Mouse (Mus musculus) heart, postnatal 25 days (tissue): Measurements from ENCODE around the gene Senp5. TPM values are rescaled to one million over a fixed set of nuclear protein-coding genes. Genes with fewer than 3 reads are reported as not detected.

Experiments
- DNase-seq: peaks from one replicate; pipeline ENCODE4 v3.0.0; 2022; ENCODE audit warnings: low spot score
- intact Hi-C: fragments of 180-260 bp; cut with DNase I; formaldehyde crosslinking; loops from one replicate; pipeline ENCODE4 v1.15.1; 2025
- total RNA-seq, 2 experiments: library from RNA; stranded (reverse); gene quantifications; 2 replicates each; pipeline ENCODE4 v1.2.3; 2021

The Senp5 gene
- total RNA-seq, 2 experiments from 2014 or later: 11.9 to 13.3 TPM

DNA sequence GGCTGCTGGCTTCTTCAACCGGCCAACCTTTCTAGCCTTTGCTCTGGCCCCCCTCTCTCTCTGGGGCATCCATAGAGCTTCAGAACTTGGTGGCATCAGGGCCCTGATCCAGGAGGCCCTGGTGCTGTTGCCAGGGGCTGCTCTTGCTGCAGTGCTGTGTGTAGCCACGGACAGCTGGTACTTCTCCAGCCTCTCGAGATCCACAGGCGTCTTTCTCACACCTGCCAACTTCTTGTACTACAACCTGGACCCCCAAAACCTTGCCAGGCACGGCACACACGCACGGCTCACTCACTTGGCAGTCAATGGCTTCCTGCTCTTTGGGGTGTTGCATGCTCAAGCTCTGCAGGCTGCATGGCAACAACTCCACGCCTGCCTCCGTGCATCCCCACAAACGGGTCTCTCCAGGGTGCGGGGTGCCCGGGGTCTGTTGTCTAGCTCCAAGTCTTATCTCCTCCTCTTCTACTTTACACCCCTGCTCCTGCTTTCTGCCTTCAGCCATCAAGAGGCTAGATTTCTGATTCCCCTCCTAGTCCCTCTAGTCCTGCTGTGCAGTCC lies 58.3 kb downstream of the Senp5 start:
- intact Hi-C loops: loop anchor here (5.0 kb wide), 1 partner anchor 303 kb away; the partner anchor contains the start of genes Fbxo45 and Wdr53
- DNase-seq: no peak

GRCm38 (mm10) chr16:31943980-31944379 lies 59.1 kb downstream of the Senp5 start:
- intact Hi-C loops: no loop called here
- no peak for DNase-seq

GRCm38 (mm10) chr16:31940586-31940985 lies 62.5 kb downstream of the Senp5 start:
- intact Hi-C loops: no loop called here
- no peak for DNase-seq

- no peak for DNase-seq
- intact Hi-C loops: no loop called here
These were observed 64.2 kb downstream of the Senp5 start for GRCm38 (mm10) chr16:31938856-31939255.

DNA sequence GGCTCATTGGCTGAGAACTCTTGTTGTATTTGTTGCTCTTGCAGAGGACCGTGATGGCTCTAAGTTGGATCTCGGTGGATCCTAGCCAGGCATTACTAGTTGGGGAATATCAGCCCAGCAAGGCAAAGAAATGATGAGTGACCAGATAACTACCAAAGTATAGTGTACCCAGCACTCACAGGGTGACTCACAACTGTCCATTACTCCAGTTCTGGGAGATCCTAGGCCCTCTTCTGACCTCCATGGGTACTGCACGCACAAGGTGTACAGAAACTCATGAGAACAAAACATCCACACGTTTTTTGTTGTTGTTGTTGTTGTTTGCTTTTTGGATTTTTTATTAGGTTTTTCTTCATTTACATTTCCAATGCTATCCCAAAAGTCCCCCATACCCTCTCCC lies 66.5 kb downstream of the Senp5 start:
- intact Hi-C loops: no loop called here
- DNase-seq: no peak

DNA sequence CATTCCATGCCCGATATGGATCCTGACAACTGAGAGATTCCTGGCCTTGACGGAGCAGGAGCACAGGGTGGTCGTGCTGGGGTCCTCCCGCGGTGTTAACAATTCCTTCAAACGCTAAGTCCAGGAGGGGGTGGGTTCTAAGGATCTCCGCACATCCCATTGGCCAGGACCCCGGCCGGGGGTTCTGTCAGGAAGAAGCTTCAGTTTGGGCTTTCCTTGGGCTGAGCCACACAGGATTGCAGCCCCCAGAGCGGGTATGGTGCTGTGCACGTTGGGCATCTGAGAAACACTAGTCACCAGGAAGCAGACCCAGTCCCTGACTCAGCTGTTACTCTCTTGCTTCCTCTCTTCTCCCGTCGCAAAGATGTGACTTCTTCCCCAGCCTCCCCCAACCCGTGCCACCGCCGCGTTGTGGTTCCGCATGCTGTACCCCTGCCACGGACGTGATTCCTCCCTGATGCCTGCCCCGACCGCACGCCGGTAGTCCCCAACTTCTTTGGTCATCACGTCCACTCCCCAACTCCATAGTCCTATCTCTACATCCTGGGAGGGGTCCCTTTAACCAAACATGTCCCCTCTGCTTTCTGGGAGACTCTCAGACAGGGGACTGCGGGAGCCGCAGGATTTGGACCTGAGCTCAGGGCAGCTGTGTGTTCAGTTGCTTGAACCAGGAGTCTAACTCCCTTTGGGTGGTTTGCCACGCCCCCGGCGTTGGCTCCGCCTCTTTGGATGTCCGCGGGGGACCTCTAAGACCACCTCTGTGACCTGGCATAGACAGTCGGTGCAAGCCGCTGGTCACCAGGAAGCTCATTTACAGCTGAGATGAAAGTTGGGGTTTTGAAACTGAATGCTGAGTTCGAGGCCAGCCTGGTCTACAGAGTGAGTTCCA lies 67.8 kb downstream of the Senp5 start:
- DNase-seq: no peak
- intact Hi-C loops: no loop called here

DNA sequence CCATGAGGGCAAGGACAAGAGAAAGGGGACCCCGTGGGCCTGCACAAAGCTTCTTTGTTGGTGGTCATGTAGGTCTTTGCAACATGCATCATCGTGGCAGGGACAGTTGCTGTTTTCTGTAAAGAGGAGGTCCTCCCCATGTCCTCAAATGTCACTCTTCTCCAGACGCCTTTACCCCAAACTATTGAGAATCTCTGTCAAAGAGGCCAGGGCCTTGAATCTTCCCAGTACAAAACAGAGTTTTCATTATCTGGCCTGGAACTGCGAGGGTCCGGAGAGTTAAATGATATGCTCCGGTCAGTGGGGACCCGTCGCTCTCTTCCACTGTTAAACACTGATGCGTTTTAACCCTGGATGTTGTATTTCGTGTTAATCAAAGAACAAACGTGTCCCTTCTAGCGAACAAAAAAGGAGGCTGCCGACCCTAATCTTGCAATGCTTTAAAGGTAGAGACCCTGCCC lies 68.5 kb downstream of the Senp5 start:
- intact Hi-C loops: no loop called here
- no peak for DNase-seq

DNA sequence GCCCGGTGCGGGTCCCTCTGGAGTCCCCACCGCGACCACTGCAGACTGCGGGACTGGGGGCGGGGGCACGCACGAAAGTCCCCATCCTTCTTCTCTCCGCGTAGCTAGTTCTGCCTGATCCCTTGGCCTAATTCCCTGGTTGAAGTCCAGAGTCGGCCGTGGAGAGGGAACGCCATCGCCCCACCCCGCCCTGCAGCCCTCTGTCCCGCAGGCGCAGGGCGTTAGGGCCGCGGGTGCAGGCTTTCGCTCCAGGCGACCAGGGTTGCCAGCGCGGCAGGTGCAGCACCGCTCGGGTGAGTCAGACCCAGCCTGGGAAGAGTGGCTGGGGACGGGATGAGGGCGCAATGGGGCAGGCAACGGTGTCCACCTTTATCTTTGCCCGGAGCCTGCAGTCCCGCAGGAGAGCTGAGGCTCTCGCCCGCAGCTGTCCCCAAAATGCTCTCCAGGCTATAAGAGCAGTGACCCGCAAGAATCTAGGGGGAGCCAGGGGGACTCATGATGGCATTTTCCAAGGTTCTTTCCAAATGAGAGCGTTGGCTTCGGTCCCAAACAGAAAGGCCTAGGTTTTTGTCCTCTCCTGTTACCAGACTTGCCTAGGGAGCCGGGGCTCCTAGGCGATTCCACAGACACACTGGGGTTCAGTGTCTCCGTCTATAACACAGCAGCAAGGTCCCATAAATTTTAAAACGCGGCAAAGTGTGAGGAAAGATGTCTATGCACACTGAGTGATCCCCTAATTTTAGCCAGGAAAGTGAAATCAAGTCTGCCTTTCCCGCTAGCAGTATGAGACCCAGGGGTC lies 69.1 kb downstream of the Senp5 start, which contains the start of gene Pigz:
Gene Pigz, plus strand, starts transcription at position 101 of the 799 bp plus-strand sequence.
- intact Hi-C loops: no loop called here
- DNase-seq: peak; percentile 21

DNA sequence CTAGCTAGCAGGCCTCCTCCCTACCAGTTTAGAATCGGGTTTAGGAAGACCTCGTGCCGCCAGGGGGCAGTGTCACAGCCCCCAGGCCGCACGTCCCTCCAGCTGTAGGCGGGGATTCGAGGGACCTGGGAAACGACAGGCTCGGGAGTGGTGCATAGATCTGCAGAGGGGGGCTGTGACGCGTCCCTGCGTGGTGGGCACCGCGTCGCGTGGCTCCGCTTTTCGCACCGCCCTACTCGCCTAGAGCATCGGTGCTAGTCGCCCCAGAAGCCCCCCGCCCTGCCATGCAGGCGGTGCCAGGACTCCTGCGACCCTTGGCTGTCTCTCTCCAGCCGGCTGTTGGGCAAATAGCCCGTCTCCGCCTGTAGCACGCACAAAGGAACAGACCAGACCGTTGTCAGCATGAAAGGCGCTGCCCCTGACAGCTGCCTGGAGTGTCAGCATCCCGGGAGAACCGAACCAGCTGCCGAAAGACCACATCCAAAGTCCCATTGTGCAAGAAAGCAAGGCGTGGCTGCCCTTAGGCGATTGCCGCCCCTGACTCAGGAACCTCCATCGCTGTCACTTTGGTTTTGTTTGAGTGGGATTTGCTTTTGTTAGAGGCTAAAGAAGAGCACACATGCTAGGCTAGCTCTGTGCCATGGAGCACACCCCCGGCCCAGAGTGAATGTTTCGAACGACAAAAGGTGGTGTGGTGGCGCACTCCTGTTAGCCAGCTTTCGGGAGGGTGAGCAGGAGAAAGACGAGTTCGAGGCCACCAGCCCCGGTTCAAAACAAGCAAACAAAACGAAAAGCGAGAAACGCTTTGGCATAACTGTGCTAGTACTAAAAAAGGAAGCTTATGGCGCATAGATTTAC lies 70.0 kb downstream of the Senp5 start:
- DNase-seq: peak; percentile 85
- intact Hi-C loops: no loop called here

DNA sequence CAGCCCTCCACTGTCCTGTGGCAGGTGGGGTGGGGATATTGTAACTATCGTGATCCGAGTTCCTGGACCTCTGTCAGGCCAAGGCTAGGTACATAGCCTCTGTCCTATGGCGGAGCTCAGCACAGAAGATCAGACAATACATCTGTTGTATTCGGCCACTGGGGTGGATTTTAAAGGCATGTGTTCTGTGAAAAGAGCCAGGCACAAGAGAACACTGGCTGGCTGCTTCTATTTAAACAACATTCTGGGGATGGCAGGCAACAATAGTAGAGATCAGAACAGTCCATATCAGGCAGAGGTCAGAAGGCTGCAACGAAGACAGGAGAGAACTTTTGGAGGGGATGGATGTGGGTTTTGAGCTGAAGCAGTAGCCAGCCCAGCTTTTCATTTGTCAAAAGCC lies 70.8 kb downstream of the Senp5 start:
- intact Hi-C loops: no loop called here
- DNase-seq: no peak

DNA sequence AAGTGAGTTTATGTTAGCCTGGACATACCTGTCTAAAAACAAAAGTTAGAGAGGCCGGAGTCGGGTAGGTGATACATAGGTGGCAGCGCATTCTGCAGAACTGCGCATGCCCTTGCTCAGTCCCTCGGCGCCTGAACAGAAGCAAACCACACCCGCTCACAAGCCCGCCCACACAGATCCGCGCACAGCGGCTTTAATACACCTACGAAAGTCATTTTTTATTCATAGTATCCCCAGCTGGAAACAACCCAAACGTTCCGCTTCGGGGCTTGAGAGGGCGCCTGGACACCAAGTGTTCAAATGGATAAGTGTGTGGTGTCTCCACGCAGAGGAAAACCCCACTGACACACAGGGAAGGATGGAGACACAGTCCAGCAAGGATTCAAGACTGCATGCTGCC lies 71.8 kb downstream of the Senp5 start:
- intact Hi-C loops: no loop called here
- DNase-seq: no peak

- no peak for DNase-seq
- intact Hi-C loops: no loop called here
These were observed 75.7 kb downstream of the Senp5 start for GRCm38 (mm10) chr16:31927412-31927811.

DNA sequence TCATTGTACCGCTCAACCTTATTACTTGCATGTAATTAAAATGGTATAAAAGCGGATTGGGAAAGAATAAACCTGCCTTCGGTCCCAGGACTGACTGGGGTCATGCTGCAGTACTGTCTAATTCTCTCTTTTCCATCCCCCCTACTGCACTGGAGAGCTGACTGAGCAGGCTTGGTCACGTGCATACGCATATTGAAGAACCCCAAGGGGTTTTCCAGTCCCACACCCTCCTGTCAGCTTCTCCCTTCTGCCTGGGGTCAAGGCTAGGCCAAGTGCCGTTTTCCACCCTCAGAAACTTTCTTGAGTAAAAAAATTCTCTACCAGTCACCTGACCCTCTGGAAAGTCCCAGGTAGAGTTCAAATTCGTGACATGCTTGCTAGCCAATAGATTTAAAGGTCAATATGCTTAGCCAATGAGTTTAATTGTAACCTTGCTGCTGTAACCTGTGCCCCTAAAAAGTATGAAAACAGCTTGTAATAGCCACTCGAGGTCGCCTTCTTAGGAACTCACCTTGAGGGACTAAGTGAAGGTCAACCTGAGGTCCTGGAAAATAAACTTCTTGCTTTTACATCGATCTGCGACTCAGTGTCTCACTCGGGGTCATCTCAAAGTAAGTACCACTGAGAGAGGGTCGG lies 76.4 kb downstream of the Senp5 start:
- intact Hi-C loops: no loop called here
- DNase-seq: no peak

DNA sequence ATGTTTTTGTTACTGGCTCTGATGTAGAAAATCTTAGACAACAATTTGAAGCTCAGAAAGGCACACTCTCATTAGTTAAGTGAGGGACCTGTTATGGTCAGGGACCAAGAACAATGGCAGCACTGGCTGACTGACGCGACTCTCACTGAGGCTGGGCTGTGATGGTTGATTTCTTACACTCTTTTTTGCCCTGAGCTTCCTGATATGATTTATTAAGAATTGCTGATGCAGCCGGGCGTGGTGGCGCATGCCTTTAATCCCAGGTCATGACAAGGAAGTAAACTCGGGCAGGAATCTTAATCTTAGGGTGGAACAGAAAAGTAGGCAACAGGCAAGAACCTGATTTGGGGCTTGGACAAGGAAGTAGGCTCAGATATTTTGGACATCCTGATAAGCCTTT lies 77.0 kb downstream of the Senp5 start:
- DNase-seq: no peak
- intact Hi-C loops: no loop called here

DNA sequence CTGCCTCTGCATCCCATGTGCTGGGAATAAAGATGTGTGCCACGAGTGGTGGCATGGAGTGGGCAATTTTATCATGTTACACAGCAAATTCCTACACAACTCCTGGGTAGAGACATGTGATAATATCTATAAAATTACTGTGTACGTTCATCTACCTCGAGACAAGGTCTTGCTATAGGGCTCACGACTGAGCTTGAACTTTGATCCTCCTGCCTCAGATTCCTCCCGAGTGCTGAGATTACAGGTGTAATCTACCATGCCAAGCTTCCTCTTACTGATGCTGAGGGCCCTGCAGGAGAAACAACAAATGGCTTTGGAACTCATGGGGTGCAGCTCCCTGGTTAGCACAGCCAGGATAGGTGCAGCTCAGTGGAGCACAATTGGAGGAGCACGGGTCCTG lies 78.7 kb downstream of the Senp5 start:
- no peak for DNase-seq
- intact Hi-C loops: no loop called here

- peak; percentile 22 for DNase-seq
- intact Hi-C loops: loop anchor here (1.0 to 5.0 kb wide), 3 partner anchors 40 to 461 kb away; partner anchors contain the start of gene Meltf
These were observed 84.8 kb downstream of the Senp5 start for GRCm38 (mm10) chr16:31918248-31918724.

- DNase-seq: no peak
- intact Hi-C loops: loop anchor here (1.0 to 5.0 kb wide), 3 partner anchors 39 to 460 kb away; partner anchors contain the start of gene Meltf
These were observed 85.3 kb downstream of the Senp5 start for GRCm38 (mm10) chr16:31917776-31918175.

GRCm38 (mm10) chr16:31910281-31910847 lies 92.7 kb downstream of the Senp5 start:
- DNase-seq: no peak
- intact Hi-C loops: no loop called here
